Mouse (Mus musculus) lung, adult 18-20 months (tissue): ENCODE data around the gene Gucd1.
A peak's percentile ranks its signal among the peaks of the same experiment; 100 is the strongest.
"Not testable (repeated sequence)": the region's sequence is repeated elsewhere in the genome, so short reads cannot be mapped to it uniquely, and the experiment has no call there.

Experiments
- DNase-seq, 2 experiments: peaks; one replicate each; pipeline ENCODE4 v3.0.0; 2022; ENCODE audit warnings: mixed read lengths in 2 of 2

Gucd1 gene

DNA sequence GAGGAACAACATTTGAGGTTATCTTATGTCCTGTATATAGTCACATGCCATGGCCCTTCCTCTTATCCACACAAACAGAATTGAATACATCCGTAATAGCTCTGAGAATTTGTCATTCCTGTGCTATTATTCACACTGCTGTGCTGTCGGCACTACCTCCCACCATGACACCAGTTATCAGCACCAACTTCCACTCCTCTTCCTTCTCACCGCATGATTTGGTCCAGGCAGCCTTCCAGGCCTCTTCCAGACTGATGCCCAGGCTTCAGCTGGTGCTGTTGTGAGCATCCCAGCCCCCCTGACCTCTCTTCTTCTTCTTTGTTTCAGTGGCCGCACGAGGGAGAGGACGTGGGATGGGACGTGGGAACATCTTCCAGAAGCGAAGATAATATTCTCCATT, 17.2 kb upstream of the Gucd1 start:
- no peak for DNase-seq

DNA sequence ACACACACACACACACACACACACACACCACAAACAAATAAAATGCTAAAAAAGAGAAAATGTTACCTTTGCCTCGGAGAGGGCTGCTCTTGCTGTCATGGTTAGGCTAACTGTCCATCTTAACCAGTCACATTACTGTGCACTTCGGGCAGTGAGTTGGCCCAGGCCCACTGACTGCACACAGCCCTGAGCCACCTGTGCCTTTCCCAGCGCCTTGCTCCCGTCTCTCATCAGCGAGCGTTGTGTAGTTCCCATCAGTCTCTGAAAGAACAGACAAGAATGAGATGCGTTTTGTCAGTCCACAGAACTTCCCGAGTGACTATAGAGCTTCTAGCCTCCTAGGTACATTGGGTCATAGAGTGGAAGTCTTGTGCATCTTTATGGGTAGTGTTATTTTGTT, 16.4 kb upstream of the Gucd1 start:
- DNase-seq, result no peak

DNA sequence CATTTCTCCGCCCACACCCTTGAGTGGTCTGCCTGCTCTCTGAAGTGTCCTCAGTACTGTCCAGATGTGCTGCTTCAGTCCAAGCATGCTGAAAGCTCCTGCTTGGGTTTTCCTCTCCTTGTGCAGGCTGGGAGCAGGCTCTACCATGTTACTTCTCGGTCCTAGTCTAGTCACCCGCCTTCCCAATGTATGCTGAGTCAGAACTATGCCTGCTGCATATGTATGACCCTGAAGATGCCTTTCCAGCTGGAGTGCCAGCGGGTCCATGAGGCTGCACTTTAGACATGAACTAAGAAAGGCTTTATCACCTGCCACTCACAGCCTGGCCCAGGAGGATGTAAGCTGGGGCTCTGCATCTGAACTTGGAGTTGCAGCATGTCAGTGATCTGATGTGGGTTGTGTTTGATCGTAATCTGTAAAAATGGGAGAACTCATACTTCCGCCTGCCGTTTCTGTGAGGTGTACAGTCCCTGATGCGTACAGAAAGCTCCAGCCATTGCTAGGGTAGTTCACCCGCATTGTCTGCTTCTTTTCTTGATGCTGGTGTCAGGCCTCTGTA, 13.8 kb upstream of the Gucd1 start:
- no peak for DNase-seq

DNA sequence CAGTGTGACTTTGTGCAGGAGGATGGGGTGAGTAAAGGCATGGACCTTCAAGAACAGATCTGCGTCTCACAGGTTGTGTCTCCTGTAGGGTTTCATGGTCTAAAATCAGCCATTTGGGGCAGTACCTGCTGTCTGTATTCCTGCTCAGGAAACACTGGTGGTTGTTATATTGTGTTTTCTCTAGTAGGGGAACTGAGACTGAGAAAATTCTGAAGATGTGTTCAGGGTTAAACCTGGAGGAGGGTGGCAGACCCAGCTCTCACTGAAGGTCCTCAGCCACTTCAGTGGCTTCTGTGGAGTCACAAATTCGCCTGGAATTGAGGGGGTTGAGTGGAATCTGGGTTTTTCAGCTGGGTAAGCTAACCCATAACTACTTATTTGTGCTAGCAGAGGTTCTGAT, 12.6 kb upstream of the Gucd1 start:
- no peak for DNase-seq

DNA sequence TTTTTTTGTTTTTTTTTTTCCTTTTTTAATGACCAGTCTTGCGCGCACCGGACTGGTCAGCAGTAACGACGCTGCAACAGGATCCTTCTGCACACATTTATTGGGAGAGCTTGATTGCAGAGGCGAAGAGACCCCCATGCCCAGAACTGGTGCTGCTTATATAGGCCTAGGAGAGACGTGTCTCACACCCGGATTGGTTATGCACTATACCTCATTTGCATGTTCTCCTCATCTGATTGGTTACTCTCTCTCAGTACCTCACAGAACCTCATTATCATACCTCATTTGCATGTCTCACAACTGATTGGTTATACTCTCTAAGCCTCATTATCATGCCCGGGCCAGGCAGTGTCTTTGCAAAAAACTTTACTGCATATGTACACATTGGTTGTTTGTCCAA, 7.7 kb upstream of the Gucd1 start:
- DNase-seq, result not testable (repeated sequence)

DNA sequence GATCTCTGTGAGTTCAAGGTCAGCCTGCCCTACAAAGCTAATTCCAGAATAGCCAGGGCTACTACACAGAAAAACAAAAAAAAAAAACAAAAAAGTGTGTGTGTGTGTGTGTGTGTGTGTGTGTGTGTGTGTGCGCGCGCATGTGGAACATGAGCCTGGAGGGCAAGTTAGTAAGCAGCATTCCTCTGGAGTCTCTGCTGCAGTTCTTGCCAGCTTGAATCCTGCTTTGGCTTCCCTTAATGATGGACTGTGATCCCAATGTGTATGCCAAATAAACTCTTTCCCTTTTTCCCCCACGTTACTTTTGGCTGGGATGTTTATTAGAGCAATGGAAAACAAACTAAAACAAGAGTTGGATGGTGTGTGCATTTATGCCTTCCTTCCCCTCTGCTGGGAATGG, 3.9 kb upstream of the Gucd1 start:
- no peak for DNase-seq

DNA sequence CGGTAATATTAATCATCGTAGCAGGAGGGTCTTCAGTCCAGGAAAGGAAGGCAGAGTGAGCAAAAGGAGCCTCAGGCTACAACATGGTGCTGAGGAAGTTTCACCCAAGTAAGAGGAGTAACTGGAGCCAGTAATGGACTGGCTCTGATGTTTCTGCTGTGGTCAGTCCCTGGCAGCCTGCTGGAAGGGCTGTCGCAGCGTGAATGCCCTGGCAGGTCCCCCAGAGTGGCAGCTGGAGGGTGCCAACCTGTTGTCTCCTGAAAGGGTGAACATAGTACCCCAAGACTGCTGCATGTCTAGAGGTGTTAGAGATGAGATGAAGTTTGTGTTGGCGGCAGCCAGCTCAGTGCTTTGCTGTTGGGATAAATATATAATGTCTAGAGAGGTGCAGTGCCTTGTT, 2.8 kb upstream of the Gucd1 start:
- DNase-seq, result no peak

DNA sequence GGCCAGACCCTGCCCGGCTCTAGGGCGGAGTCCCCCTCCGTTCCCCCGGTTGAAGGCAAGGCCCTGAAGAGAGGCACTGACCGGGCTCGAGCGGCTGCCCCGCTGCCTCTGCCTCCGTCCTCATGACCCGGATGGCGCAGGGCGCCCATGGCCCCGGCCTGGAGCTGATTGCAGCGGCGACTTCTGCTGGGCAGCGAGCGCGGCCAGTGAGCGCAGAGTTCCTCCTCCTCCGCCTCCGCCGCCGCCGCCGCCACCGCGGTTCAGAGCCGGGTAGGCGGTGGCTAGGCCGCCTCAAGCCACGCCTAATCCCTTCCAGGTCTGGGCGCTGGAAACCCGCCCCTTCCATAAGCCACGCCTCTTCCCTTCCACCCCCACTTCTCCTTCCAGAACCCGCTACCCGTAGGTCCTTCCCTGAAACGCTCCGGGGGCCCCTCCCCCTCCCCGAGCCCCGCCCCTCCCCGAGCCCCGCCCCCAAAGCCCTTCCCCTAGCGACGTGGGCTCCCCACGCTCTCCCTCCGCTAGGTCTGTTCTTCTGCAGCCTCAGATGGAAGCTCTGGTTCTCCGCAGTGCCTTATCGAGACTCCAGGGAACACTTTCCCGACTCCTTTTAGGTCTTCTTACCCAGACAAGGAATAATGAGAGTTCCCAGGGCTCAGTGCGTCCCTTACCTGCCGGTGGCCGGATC, 557 bp downstream of the Gucd1 start, which contains the start of gene Snrpd3:
TSS of gene Snrpd3 (plus strand) at position 479 of the 685 bp plus-strand sequence.
- DNase-seq, result peak; percentile 96 to 97

DNA sequence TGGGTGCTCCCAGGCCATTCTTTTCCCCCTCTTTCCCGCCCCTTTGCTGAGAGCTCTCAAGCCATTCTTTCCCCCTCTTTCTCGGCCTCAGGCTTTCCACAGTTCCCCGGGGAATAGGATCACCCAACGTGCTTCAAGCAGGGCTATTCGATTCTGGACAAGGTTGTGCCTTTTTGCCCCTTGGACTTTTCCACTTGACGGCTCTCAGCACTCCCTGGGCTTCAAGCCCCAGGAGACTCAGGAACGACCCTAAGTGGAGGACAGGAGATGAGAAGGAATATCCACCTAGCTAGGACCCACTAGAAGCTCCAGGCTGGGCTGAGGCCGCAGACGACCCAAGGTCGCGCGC, 1.1 kb downstream of the Gucd1 start:
- DNase-seq, result peak in 1 of 2 experiments; percentile 18

DNA sequence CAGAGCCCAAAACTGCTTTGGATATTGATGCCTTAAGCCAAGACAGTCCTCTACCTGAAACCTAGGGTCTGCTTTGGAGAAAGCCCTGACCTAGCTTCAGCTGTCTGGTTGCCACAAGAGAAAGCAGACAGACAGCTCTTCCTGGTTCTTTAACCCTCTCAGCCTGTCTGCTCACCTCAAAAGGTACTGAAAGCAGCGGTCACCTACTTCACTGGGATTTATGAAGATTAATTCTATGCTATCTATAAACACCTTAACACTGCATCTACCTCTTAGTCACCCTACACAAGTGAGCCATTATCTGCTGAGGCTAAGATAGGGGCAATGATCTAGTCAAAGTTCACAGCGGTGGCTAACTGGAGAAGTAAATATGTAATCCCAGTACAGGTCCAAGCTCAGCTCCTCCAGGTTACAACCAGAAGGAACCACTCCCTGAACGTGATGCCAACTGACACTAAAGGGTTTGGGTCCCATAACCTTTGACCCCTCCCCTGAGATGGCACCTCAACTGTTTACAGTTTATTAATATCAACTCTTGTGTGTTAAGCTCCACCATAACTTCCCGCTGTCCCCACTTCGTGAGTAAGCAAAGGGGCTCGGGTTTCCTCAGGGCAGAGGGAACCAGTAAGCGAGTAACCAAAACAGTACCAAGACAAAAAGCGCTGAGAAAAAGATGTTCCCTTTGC, 1.6 kb downstream of the Gucd1 start:
- DNase-seq, result peak in 1 of 2 experiments; percentile 16

DNA sequence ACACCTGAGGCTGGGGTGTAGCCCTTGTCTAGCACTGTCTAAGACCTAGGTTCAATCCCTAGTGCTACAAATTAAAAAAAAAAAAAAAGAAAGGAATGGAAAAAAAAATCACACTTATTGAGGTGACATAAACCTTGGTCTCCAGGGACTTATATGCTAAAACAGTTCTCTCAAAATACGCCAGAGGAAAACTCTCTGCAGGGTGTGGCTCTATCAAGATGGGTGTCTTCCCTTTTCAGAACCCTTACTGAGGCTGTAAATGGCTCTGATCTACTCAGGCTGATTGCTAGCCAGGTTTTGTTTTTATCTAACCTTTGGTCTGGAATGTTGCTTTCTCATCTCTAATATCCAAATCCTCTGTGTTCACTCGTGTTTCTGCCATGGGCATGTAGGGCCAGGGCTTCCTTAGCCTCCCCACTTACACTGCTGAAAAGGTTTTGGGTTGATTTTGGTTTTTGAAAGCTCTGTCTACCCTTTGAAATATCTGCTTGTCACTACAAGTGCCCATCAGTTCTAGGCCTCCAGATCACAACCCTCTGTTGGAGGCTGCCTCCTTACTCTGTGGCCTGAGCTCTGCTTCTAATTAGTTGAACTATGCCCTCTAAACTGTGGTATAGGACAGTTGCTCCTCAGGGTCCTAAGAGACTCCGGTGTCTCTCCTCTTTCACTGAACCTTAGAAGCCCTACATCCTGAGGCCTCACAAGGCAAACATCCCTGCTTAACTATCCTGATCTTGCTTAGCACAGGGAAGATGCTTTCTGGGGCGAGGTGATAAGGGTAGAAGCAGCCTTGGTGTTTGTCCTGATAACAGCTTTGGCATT, 2.3 kb downstream of the Gucd1 start:
- DNase-seq, result no peak

DNA sequence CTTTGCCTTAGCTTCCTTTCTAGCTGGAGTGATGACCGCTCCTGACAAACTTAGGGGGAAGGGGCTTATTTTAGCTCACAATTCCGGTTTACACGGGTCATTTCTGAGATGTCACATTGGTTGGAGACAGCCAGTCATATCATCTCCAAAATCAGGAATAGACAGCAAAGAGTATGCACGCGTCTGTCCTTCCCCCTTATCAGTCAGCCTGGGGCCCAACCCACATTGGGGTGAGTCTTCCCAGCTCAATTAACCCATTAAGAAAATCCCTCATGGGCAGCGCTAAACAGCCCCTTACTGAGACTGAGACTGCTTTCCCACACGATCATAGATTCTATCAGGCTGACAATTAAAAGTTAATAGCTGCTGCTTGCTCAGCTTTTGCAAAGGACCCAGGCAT, 3.4 kb downstream of the Gucd1 start:
- DNase-seq, result no peak

DNA sequence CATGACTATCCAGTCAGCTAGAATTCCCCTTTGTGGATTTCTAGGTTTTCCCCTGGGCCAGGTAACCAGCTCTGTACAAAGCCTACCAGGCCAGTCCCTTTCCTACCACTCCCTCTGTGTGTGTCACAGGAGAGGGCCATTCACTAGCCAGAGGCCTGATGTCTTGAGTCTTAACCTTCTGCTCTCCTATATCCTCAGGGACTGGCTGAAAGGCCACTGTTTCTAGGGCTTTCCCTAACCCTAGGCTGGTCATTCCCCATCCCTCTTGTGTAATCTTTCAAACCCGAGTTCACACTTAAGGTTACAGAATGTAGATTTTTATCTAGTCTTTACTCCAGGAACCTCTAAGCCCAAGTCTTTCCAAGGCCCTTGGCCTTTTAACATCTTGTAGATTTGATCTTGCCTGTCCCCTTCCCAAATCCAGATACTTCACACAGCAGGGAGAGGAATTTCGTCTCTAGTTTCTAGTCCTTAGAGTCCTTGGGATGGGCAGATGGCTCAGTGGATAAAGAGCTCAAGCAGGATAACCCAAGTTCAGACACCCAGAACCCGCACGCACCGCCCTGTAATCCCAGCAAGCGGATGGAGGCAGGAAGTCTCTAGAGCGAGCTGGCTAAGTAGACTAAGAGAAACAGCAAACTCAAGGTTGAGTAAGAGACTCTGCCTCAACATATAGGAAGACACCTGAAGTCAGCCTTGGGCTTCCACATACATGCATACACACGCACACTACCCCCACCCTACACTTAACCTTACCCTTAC, 4.3 kb downstream of the Gucd1 start:
- no peak for DNase-seq

DNA sequence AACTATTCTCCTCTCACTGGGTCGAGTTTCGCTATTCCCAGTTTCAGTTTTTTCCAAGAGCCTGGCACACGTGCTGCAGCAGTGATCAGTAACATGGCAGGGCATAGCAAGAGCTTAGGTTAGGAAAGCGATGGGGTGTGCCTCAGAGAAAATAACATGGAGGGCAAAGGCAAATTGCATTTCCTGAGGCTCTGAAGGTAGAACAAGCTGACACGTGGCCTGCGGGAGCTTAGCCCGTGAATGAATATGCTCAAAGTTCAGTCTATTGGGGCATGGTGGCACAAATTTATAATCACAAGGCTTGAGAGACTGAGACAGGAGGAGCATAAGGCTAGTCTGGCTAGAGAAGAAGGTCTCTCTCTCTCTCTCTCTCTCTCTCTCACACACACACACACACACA, 5.0 kb downstream of the Gucd1 start:
- no peak for DNase-seq

DNA sequence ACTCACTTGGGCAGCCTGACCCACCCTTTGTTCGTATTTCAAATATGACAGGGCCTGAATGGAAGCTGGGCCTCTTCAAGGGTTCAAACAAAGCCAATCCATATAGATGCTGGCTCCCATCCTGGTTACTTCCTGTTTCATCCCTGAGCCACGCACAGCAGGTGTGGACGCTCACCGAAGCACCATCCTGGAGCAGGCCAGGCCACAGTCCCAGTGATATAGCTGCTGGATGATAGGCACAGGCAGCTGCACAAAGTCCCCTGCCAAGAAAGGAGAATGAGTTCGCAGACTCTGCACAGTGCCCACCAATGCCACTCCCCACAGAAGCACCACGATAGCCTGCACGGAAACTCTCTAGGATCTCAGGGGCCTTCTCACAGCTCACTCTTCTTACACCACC, 5.9 kb downstream of the Gucd1 start:
- no peak for DNase-seq

DNA sequence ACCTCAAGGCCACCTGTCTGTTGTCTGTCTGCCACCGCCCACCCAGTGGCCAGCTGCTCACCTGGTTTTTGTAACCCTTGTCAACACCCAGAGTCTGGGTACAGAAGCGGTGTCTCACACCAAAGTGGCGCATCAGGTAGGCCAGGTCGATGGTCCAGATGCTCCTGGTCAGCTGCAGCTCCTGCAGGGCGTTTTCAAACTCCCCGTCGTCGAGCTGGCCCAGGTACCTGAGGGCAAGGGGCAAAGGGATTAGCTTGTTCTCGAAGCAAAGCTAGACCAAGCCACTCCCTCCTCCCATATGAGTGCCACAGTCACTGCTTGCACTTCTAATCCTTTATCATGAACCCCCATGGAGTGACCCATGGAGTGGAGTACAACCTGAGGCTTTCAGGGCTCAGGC, 6.7 kb downstream of the Gucd1 start:
- no peak for DNase-seq

DNA sequence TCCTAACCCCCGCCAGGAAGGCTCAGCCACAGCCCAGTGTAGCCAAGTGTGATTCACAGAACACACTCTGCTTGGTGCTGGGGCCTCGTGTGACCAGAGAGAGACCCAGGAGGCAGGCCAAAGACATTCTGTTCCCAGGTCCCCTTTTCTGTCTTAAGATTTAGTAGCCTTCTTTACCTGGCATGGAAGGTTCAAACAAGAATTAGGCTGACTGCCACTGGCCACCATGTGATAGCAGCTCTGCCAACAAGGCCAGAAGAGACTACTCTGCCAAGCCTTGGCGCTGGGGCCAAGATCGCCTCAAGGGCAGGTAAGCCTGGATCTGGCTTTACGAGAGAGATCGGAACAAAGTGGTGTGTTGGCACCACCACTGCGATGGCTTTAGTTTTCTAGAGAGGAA, 7.3 kb downstream of the Gucd1 start:
- DNase-seq, result no peak

DNA sequence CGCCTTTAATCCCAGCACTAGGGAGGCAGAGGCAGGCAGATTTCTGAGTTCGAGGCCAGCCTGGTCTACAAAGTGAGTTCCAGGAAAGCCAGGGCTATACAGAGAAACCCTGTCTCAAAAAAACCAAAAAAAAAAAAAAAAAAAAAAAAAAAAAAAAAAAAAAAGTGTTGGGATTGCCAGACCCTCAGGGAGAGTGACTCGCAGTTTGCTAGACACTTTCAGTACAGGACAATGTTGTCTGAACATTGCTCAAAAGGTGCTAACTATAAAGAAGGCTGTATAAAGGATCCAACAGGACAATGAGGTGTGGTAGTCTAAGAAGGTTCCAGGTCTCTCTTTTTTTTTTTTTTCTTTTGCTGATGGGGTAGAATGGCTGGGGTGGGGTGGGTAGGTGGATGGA, 11.8 kb downstream of the Gucd1 start:
- not testable (repeated sequence) for DNase-seq

DNA sequence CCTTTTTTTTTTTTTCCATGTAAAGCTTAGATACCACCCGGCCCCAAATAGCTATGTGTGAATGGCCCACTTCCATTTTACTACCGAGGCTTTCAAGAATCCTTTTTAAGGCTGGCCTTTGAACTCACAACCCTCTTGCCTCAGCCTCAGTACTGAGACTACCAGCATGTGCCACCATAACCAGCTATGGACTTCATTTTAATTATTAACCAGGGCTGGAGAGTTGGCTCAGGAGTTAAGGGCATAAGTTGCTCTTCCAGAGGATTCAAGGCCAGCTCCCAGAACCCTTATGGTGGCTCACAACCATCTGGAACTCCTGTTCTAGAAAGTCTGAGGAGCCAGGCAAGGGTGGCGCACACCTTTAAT, 12.7 kb downstream of the Gucd1 start:
- no peak for DNase-seq

DNA sequence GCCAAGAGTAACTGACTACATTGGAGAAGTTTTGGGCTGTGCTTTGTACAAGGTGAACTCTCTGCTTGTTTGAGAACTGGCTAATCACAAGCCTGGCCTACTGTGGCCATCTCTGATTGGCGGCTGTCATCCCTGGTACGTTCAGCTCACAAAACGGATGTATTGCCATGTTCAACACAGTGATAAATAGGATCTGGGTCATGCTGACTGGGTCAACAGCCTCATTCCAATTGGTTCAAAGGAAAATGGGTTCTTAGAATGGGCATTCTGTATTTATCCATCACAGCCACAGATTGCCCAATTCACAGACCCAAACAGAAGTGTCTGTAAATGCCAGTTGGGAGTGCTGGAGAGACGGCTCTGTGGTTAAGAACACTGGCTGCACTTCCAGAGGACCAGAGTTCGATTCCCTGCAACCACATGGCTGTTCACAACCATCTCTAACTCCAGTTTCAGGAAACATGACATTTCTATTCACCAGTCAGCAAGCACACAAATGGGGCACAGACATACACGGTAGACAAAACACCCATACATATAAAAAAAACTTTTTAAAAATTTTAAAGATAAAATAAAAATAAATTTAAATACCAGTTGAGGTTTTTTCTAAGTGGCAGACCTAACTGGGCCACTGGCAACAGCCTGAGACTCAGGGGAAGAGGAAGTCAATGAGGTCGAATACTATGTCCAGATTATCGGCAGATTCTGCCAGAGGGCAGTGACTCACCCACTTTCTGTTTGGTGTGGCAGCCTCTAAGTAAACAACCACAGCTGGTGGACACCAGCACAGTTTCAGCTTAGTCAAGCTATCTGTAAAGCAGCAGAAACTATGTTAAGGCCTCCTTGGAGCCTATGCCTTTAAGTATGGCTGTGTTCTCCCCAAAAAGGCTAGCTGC, 13.3 kb downstream of the Gucd1 start:
- DNase-seq, result peak; percentile 58 to 59

DNA sequence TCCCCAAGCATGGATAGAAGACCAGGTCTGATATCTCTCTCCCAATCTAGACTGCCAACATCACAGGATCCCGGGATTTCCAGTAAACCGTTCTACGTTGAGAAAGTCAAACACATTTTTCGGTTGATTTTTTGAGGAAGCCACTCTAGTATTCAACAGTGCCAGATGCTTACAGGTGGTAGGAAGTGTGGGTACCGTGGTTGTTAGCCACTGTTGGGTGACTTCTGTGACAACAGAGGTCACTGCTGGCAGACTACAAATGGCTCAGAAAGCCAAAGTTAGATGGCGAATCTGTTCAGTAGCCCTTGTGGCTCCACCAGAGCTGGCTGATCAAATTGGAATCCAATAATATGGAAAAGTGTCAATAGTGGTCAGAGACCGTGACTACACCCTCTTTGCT, 14.1 kb downstream of the Gucd1 start:
- DNase-seq, result no peak

DNA sequence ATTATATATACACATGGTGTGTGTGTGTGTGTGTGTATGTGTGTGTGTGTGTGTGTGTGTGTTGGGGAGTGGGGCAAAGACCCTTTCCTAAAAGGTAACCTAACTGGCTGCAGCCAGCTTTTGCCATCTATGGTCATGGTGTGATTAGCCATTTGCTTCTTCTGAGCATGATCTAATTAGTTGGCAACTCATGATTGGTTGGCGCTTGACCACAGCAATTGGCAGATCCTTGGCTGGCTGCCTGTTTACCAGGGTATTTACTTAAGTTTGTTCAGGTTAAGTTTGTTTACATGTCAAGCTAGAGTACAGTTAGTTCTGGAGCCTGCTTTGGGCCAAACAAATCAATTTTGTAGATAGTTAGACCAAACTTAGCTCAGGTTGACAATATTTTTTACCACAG, 16.1 kb downstream of the Gucd1 start:
- DNase-seq, result peak; percentile 31 to 46
